Mouse (Mus musculus) embryonic facial prominence, embryonic 13.5 days (tissue): ENCODE results near the gene Aff1. TPM values are rescaled to one million over a fixed set of nuclear protein-coding genes. Genes with fewer than 3 reads are reported as not detected.
A peak's percentile ranks its signal among the peaks of the same experiment; 100 is the strongest.

Source experiments
- ATAC-seq: fragments of 200-750 bp; cut with Nextera tagmentation; 2 replicates; pipeline ENCODE4 v1.8.0; 2017; ENCODE audit warnings: low read depth; ENCODE audit not compliant: insufficient number of reproducible peaks, insufficient read depth, low FRiP score, low TSS enrichment
- H3K27ac ChIP-seq: fragments of 300-500 bp; sonication (generic); 2 replicates; pipeline ENCODE4 v1.5.1; 2015; ENCODE audit warnings: moderate library complexity, mild to moderate bottlenecking, inconsistent platforms
- H3K27me3 ChIP-seq: fragments of 300-500 bp; sonication (generic); 2 replicates; pipeline ENCODE4 v1.6.1; 2015; ENCODE audit warnings: mild to moderate bottlenecking, inconsistent platforms
- H3K36me3 ChIP-seq: fragments of 300-500 bp; sonication (generic); 2 replicates; pipeline ENCODE4 v1.6.1; 2015; ENCODE audit warnings: mild to moderate bottlenecking, inconsistent platforms
- H3K4me1 ChIP-seq: fragments of 300-500 bp; sonication (generic); 2 replicates; pipeline ENCODE4 v1.6.1; 2015; ENCODE audit warnings: inconsistent platforms
- H3K4me2 ChIP-seq: fragments of 300-500 bp; sonication (generic); 2 replicates; pipeline ENCODE4 v1.6.1; 2015; ENCODE audit warnings: moderate library complexity, mild to moderate bottlenecking, inconsistent platforms
- H3K4me3 ChIP-seq: fragments of 300-500 bp; sonication (generic); 2 replicates; pipeline ENCODE4 v1.5.1; 2015; ENCODE audit warnings: mild to moderate bottlenecking, inconsistent platforms
- H3K9ac ChIP-seq: fragments of 300-500 bp; sonication (generic); 2 replicates; pipeline ENCODE4 v1.6.1; 2015; ENCODE audit warnings: mild to moderate bottlenecking, inconsistent platforms
- H3K9me3 ChIP-seq: fragments of 300-500 bp; sonication (generic); 2 replicates; pipeline ENCODE4 v1.6.1; 2016; ENCODE audit warnings: inconsistent platforms
- WGBS: fragments of 180-500 bp; shearing (Covaris S2); methylation state at CpG from one replicate; pipeline ENCODE4 v1.1.7; 2015; ENCODE audit warnings: mixed read lengths; 5-methylcytosine and 5-hydroxymethylcytosine counted together
- polyA plus RNA-seq: library from polyadenylated mRNA; unstranded; fragments of >200 nt; fragmentation: Nextera tagmentation; extraction: Ambion mirVana; gene quantifications from 2 replicates; pipeline ENCODE4 v1.2.1, GENCODE M21; 2015

The Aff1 gene
- polyA plus RNA-seq, 1 experiment from 2014 or later, result 5.2 TPM

DNA sequence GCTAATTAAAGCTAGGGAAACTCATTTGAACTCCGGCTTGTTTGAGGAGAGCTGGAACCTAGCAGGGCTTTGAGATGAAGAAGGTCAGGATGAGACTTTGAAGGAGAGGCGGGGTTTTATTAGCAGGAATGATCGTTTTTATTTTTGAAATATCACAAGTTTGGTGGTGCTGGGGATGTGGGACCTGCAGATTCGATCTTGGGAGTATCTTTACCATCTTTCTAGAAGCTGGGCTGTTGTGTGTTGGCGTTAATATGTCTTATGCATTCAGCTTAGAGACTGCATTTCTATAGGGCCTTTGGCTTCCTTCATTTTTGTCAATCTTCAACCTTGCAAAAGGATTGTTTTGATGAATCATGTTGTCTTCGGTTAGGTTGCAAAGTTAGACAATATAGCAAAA, 1.9 kb downstream of the Aff1 start:
- WGBS, result 48% methylated on average over 6 of the region's 6 CpGs
- Histone ChIP-seq H3K27ac (no peak overlapping the region), H3K27me3 (peaks cover 25% of the 10 kb centered on the region), H3K36me3 (no peaks in the 10 kb centered on the region), H3K4me3 (peak overlapping the region; percentile 61; the same call in 1 of the 2 replicates), H3K4me2 (0 out of 2 replicates have a peak overlapping the region, but pooled peaks have one; percentile 99), H3K4me1 (peaks cover 25% of the 10 kb centered on the region), H3K9ac (no peak overlapping the region), H3K9me3 (no peaks in the 10 kb centered on the region)
- no peak for ATAC-seq

DNA sequence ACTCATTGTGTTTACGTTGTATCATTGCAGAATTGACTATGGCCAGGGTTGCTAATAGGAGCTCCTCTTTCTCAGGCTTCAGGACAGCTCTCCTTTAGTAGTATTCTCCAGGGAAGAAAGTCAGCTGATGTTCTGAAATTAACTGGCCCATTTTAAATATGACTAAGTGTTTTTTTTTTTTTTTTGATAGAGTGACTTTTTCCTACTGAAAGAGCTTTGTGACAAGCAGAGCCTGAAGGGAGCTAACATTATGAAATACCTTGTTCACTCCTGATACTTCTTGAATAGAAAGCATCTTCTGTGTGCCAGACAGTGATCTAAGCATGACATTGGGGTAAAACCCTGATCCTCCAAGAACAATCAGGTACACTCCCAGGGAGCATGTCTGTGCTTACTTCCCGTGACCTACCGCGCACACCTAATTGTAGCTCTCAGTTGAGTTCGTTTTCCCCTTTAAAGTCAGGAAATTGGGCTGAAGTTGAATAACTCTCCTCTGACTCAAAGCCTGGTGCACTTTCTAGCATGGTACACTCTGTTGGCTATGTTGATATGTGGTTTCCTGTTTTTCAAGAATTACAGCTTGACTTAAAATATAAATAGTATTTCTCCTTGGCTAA, 5.8 kb downstream of the Aff1 start:
- H3K9ac ChIP-seq, result no peak overlapping the region
- H3K27me3 ChIP-seq, result peaks cover 17% of the 10 kb centered on the region
- H3K27ac ChIP-seq, result no peak overlapping the region
- H3K36me3 ChIP-seq, result no peaks in the 10 kb centered on the region
- H3K9me3 ChIP-seq, result no peaks in the 10 kb centered on the region
- H3K4me2 ChIP-seq, result no peak overlapping the region
- peaks cover 15% of the 10 kb centered on the region for H3K4me1 ChIP-seq
- H3K4me3 ChIP-seq, result no peak overlapping the region
- ATAC-seq, result no peak
- 59% methylated on average over 5 of the region's 5 CpGs for WGBS

DNA sequence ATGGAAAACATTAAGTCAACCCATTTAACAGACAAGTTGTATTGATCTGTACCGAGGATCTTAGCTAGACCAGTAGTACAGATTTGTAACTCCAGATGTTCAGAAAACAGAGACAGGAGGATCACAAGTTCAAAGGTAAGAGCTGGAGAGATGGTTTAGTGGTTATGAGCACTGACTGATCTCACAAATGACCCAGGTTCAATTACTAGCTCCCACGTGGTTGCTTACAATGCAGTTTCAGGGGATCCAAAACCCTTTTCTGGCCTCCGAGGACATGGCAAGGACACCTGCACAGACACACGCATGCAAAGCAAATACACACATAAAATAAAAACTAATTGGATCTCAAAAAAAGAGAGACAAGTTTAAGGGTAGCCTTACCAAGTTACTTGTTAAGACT, 6.4 kb downstream of the Aff1 start:
- Histone ChIP-seq H3K27me3 (peaks cover 11% of the 10 kb centered on the region), H3K27ac (no peak overlapping the region), H3K4me2 (no peak overlapping the region), H3K9me3 (no peaks in the 10 kb centered on the region), H3K4me1 (peaks cover 9% of the 10 kb centered on the region; the same call in 1 of the 2 replicates), H3K36me3 (no peaks in the 10 kb centered on the region), H3K4me3 (no peak overlapping the region), H3K9ac (no peak overlapping the region)
- WGBS, result 60% methylated on average over 4 of the region's 4 CpGs
- no peak for ATAC-seq

DNA sequence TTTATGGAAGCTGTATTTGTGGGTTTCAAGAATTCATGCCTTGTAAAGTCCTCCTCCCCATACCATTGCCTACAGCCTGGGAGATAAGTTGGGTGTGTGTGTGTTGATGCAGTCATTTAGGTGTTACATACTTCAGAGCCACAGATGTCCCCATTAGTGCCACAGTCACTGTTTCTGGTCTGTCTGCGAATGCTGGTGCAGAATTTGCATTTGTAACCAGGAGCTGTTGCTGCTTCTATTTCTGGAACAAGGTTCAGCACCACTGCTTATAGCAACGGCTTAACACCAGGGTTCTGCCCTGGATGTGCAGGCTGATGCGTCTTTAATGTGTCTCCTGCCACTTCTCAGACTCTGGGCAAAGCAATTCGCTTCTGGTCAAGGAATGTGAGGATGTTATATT, 7.4 kb downstream of the Aff1 start:
- 62% methylated on average over 4 of the region's 4 CpGs for WGBS
- H3K9me3 ChIP-seq, result no peaks in the 10 kb centered on the region
- H3K36me3 ChIP-seq, result no peaks in the 10 kb centered on the region
- H3K4me3 ChIP-seq, result no peak overlapping the region
- no peak for ATAC-seq
- H3K4me1 ChIP-seq, result 0 out of 2 replicates have a peak, but pooled peaks cover 6% of the 10 kb centered on the region
- no peak overlapping the region for H3K4me2 ChIP-seq
- no peak overlapping the region for H3K9ac ChIP-seq
- H3K27ac ChIP-seq, result no peak overlapping the region
- peaks cover 1% of the 10 kb centered on the region for H3K27me3 ChIP-seq

DNA sequence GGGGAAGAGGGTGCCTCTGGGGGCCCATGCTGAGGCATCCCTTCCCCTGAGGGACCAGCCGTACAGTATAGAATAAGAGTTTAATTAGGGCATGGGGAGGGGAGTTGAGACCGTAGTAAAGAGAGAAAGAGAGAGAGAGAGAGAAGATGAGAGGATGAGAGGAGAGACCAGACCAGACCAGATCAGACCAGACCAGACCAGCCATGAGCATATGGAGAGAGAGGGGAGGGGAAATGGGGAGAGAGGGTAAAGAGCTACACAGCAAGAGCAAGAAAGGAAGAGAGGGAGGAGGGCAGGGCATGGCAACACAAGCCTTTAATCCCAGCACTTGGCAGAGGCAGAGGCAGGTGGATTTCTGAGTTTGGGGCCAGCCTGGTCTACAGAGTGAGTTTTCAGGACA, 8.5 kb downstream of the Aff1 start:
- Histone ChIP-seq H3K9ac (no peak overlapping the region), H3K27me3 (no peaks in the 10 kb centered on the region), H3K4me3 (no peak overlapping the region), H3K9me3 (no peaks in the 10 kb centered on the region), H3K36me3 (no peaks in the 10 kb centered on the region), H3K4me2 (no peak overlapping the region), H3K27ac (no peak overlapping the region), H3K4me1 (0 out of 2 replicates have a peak, but pooled peaks cover 6% of the 10 kb centered on the region)
- WGBS, result 67% methylated on average over 2 of the region's 2 CpGs
- no peak for ATAC-seq

DNA sequence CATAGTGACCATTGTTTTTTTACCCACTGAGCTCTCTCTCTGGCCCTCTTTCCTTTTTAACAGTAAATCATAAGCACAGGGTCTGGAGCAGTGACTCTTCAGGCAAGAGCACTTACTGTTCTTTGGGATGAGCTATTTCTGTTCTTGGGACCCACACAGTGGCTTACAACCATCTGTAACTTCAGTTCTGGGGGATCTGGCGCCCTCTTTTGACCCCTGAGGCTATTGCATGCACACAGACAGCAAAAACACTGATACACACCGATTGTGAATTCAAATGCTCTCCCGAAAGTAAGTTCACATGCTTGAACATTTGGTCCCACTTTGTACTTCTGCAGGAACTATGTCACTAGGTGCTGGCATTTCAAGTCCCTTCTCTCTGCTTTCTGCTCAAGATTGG, 9.3 kb downstream of the Aff1 start:
- WGBS, result 67% methylated on average over 3 of the region's 3 CpGs
- no peak for ATAC-seq
- no peak overlapping the region for H3K4me2 ChIP-seq
- H3K4me3 ChIP-seq, result no peak overlapping the region
- H3K9ac ChIP-seq, result no peak overlapping the region
- no peaks in the 10 kb centered on the region for H3K9me3 ChIP-seq
- H3K36me3 ChIP-seq, result no peaks in the 10 kb centered on the region
- H3K27me3 ChIP-seq, result no peaks in the 10 kb centered on the region
- H3K4me1 ChIP-seq, result 0 out of 2 replicates have a peak, but pooled peaks cover 6% of the 10 kb centered on the region
- no peak overlapping the region for H3K27ac ChIP-seq

DNA sequence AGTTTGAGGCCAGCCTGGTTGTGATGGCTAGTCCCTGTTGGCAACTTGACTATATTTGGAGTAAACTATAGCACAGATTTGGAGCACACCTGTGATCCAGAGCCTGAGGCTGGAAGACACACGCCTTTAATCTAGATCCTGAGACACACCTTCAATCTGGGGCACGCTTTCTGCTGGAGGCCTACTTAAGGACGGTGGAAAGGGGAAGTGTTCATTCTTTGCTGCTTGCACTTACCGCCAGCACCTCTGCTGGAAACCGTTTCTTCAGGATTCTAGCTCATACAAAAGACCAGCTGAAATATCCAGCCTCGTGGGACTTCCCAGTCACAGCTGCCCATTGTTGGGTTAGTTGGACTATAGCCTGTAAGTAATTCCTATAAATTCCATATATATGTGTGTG, 10.4 kb downstream of the Aff1 start:
- Histone ChIP-seq H3K27me3 (no peaks in the 10 kb centered on the region), H3K9ac (no peak overlapping the region), H3K9me3 (no peaks in the 10 kb centered on the region), H3K27ac (no peak overlapping the region), H3K36me3 (no peaks in the 10 kb centered on the region), H3K4me1 (0 out of 2 replicates have a peak, but pooled peaks cover 1% of the 10 kb centered on the region), H3K4me2 (no peak overlapping the region), H3K4me3 (no peak overlapping the region)
- 68% methylated on average over 6 of the region's 6 CpGs for WGBS
- no peak for ATAC-seq

DNA sequence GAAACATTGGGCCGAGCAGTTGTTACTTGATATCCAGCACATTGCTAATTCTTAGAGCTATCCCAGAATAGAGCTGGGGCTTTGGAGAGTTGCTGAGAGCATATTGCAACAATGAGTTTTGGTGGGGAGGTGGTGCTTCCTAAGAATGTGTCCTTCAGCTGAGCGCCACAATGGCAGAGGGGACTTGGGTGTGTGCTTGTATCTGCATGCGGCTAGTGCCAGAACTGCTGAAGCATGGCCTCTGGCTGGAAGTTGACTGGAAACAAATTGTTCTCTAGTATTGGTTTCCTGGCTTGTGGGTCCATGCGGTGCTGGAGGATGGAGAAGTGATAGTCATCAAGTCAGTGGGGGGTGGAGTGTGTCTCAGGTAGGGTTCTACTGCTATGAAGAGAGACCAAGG, 13.2 kb downstream of the Aff1 start:
- H3K4me1 ChIP-seq, result no peaks in the 10 kb centered on the region
- no peak overlapping the region for H3K9ac ChIP-seq
- H3K4me2 ChIP-seq, result no peak overlapping the region
- WGBS, result 88% methylated on average over 4 of the region's 4 CpGs
- no peak for ATAC-seq
- H3K9me3 ChIP-seq, result no peaks in the 10 kb centered on the region
- H3K27ac ChIP-seq, result no peak overlapping the region
- H3K27me3 ChIP-seq, result no peaks in the 10 kb centered on the region
- no peaks in the 10 kb centered on the region for H3K36me3 ChIP-seq
- H3K4me3 ChIP-seq, result no peak overlapping the region

DNA sequence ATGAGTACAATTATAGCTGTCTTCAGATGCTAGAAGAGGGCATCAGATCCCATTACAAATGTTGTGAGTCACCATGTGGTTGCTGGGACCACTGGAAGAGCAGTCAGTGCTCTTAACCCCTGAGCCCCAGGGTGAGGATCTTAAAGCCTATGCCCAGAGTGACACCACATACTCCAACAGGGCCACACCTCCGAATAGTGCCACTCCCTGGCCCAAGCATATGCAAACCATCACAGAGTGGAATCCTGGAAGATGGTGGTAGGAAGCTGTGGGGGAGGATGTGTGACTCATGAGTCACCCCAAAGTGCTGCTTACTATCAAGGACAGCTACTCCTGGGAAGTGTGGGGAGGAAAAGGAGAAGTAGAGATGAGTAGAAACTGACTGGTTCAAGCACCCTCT, 13.7 kb downstream of the Aff1 start:
- no peak for ATAC-seq
- H3K4me1 ChIP-seq, result no peaks in the 10 kb centered on the region
- 81% methylated on average over 1 of the region's 1 CpGs for WGBS
- H3K9ac ChIP-seq, result no peak overlapping the region
- H3K4me2 ChIP-seq, result no peak overlapping the region
- no peak overlapping the region for H3K27ac ChIP-seq
- no peaks in the 10 kb centered on the region for H3K36me3 ChIP-seq
- no peaks in the 10 kb centered on the region for H3K27me3 ChIP-seq
- no peak overlapping the region for H3K4me3 ChIP-seq
- H3K9me3 ChIP-seq, result no peaks in the 10 kb centered on the region

DNA sequence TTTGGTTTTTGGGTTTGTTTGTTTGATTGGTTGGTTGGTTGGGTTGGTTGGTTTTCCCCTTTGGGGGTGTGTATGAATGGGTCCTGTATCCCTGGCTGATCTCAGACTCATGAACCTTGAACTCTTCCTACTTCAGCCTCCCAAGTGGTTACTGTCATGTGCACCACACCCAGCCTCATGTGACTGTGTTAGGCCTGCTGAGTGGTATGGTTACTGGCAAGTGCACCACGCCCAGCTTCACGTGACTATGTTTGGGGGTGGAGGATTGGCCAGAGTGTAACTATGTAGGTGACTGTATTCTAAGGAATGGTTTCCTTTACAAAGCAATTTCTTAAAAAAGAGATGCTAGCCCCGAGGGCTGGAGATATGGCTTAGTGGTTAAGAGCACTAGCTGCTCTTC, 16.9 kb downstream of the Aff1 start:
- no peak overlapping the region for H3K27ac ChIP-seq
- no peak for ATAC-seq
- WGBS, result 92% methylated on average over 3 of the region's 3 CpGs

DNA sequence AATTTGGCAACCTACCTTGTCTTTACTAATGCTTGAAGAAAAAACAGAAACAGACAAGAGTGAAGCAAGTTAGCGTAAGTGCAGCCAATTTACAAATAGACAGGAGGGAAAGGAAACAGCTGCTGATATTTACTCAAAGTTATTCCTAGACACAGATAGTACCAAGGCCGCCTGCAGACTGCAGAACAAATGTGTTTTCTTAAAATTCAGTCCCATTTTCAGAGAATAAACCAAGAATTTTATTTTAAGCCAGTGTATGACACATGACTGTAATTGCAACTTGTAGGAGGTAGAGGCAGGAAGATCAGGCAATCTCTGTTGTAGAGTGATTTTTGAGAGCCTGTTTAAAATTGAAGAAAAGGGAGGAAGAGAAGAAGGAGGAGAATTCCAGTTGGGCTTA, 19.7 kb downstream of the Aff1 start:
- H3K9me3 ChIP-seq, result no peaks in the 10 kb centered on the region
- H3K27ac ChIP-seq, result no peak overlapping the region
- H3K4me2 ChIP-seq, result no peak overlapping the region
- no peak overlapping the region for H3K4me3 ChIP-seq
- 73% methylated on average over 2 of the region's 2 CpGs for WGBS
- H3K4me1 ChIP-seq, result no peaks in the 10 kb centered on the region
- no peak for ATAC-seq
- H3K36me3 ChIP-seq, result no peaks in the 10 kb centered on the region
- H3K27me3 ChIP-seq, result no peaks in the 10 kb centered on the region
- H3K9ac ChIP-seq, result no peak overlapping the region

More for the DNA sequence above, 16.9 kb downstream of the Aff1 start:
- Histone ChIP-seq H3K4me1 (no peaks in the 10 kb centered on the region), H3K27me3 (no peaks in the 10 kb centered on the region), H3K9me3 (no peaks in the 10 kb centered on the region), H3K4me3 (no peak overlapping the region), H3K4me2 (no peak overlapping the region), H3K9ac (no peak overlapping the region), H3K36me3 (no peaks in the 10 kb centered on the region)

DNA sequence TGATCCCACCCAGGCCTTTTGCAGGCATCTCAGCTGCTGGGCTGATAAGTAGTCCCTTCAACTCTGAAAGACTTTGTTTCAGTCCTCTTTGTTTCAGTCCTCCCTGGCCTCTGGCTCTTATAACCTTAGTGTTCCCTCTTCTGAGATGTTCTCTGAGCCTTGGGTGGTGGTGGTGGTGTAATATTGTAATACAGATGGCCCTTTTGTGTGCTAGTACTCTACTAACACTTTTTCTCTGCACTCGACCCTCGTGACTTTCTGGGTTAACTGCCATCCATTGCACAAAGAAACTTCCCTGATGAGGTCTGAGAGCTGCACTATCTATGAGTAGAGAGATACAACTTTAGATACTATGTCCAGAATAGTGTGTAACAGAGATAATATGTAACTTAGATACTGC, 21.2 kb downstream of the Aff1 start:
- Histone ChIP-seq H3K27me3 (no peaks in the 10 kb centered on the region), H3K9me3 (no peaks in the 10 kb centered on the region), H3K9ac (no peak overlapping the region), H3K4me3 (no peak overlapping the region), H3K4me2 (no peak overlapping the region), H3K36me3 (no peaks in the 10 kb centered on the region), H3K27ac (no peak overlapping the region), H3K4me1 (no peaks in the 10 kb centered on the region)
- 70% methylated on average over 2 of the region's 2 CpGs for WGBS
- ATAC-seq, result no peak
